Mouse (Mus musculus) olfactory bulb, adult 2 months (tissue): ENCODE results near the gene Cilp.

Experiments used
- CTCF ChIP-seq: fragments of 200-500 bp; IDR thresholded peaks from 2 replicates; pipeline ENCODE4 v1.5.1; 2012; ENCODE audit warnings: low read depth, mild to moderate bottlenecking, low read length, moderate library complexity; ENCODE audit not compliant: insufficient read depth
- POLR2A ChIP-seq: fragments of 200-500 bp; IDR thresholded peaks from 2 replicates; pipeline ENCODE4 v1.6.1; 2012; ENCODE audit warnings: mild to moderate bottlenecking, low read depth, low read length, moderate library complexity; ENCODE audit not compliant: insufficient read depth

DNA sequence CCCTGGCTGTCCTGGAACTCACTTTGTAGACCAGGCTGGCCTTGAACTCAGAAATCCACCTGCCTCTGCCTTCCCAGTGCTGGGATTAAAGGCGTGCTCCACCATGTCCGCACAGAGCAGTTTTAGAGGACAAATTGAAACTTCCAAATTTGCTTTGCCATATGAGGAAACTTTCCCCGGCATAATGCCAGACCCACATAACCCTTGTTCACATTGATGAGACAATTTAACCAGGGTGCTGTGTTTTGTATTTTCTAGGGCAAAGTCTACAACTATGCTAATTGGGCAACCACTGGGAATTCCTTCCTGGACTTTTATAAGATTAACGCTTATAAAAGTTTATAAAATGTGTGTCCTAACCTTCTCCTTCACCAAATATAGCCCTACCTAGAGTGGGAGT lies 25.0 kb downstream of the Cilp start:
- TF ChIP-seq CTCF (no peak), POLR2A (no peak)
